Mouse (Mus musculus) testis, adult 2 months (tissue): ENCODE measurements around the gene Rab8b.

Experiments used
- CTCF ChIP-seq: fragments of 200-500 bp; IDR thresholded peaks from 2 replicates; pipeline ENCODE4 v1.5.1; 2012; ENCODE audit warnings: low read depth, mild to moderate bottlenecking, inconsistent platforms, low read length, moderate library complexity; ENCODE audit not compliant: control insufficient read depth, insufficient read depth, insufficient replicate concordance
- POLR2A ChIP-seq: fragments of 200-500 bp; IDR thresholded peaks from 2 replicates; pipeline ENCODE4 v1.6.1; 2012; ENCODE audit warnings: low read depth, mild to moderate bottlenecking, inconsistent platforms, low read length, moderate library complexity; ENCODE audit not compliant: control insufficient read depth

DNA sequence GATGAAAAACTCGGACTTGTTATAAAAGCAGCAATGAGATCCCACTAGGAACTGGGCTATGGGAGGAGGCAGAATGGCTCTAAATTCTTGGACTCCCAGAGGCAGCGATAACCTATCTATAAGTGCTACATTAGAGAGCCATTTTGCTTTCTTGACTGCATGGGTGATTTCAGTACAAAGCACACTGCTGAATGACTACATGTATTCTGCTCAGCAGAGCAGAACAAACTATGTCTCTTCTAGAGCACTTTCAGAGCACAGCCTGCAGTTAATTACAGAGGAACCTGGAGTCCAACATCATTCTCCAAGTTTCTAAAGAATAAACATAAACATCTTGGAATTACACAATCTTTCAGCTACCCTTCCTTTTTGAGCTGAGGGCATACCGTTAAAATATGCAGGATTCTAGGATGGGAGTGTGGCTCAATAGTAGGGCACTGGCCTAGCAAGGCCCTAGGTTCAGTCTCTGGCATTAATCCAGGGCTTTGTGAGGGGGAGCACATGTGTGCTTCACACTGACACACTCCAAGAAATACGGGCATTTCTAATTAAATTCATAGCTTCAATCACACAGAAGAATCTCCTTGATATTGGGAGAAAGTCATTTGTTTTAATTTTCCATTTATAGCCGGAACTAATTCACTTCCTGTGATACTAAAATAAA is 58.3 kb downstream of the Rab8b start:
- TF ChIP-seq CTCF (no peak), POLR2A (no peak)
